Mouse (Mus musculus): ENCODE results near the gene Abr. TPM values are rescaled to one million over a fixed set of nuclear protein-coding genes. Genes with fewer than 3 reads are reported as not detected.

Abr gene
- polyA plus RNA-seq, 1 experiment: 170 TPM

GRCm38 (mm10) chr11:76482697-76483096 lies 139.4 kb downstream of the Abr start:
- Histone ChIP-seq H3K27ac (ENCODE audit: insufficient read depth, low read length) (no peak overlapping the region), H3K27me3 (ENCODE audit: control insufficient read depth, insufficient read depth, low read length) (no peaks in the 10 kb centered on the region)
- 82% methylated on average over 5 of the region's 5 CpGs for WGBS

GRCm38 (mm10) chr11:76482183-76482582 lies 139.9 kb downstream of the Abr start:
- H3K27ac ChIP-seq (ENCODE audit: insufficient read depth, low read length): no peak overlapping the region

More at GRCm38 (mm10) chr11:76482697-76483096, 139.4 kb downstream of the Abr start:
- no peak overlapping the region for H3K4me3 ChIP-seq (replicated peaks; ENCODE audit: insufficient read depth, low read depth, low read length)
- TF ChIP-seq POLR2A (IDR thresholded peaks at IDR 0.05; ENCODE audit: borderline replicate concordance, insufficient read depth, low read length): no peak
- no peak for TF ChIP-seq CTCF (IDR thresholded peaks at IDR 0.05; ENCODE audit: borderline replicate concordance, insufficient read depth, low read depth, low read length)
- no peak for DNase-seq
- H3K4me1 ChIP-seq (ENCODE audit: control insufficient read depth, insufficient read depth, low read length): no peaks in the 10 kb centered on the region

GRCm38 (mm10) chr11:76479729-76480128 lies 142.4 kb downstream of the Abr start:
- no peak overlapping the region for H3K4me3 ChIP-seq (replicated peaks; ENCODE audit: insufficient read depth, low read depth, low read length)
- 97% methylated on average over 4 of the region's 4 CpGs for WGBS
- TF ChIP-seq CTCF (IDR thresholded peaks at IDR 0.05; ENCODE audit: borderline replicate concordance, insufficient read depth, low read depth, low read length) (no peak), POLR2A (IDR thresholded peaks at IDR 0.05; ENCODE audit: borderline replicate concordance, insufficient read depth, low read length) (no peak)
- no peak for DNase-seq
- H3K27me3 ChIP-seq (ENCODE audit: control insufficient read depth, insufficient read depth, low read length): no peaks in the 10 kb centered on the region
- no peak overlapping the region for H3K27ac ChIP-seq (ENCODE audit: insufficient read depth, low read length)
- H3K4me1 ChIP-seq (ENCODE audit: control insufficient read depth, insufficient read depth, low read length): no peaks in the 10 kb centered on the region

More at GRCm38 (mm10) chr11:76482183-76482582, 139.9 kb downstream of the Abr start:
- Histone ChIP-seq H3K4me3 (replicated peaks; ENCODE audit: insufficient read depth, low read depth, low read length) (no peak overlapping the region), H3K27me3 (ENCODE audit: control insufficient read depth, insufficient read depth, low read length) (no peaks in the 10 kb centered on the region), H3K4me1 (ENCODE audit: control insufficient read depth, insufficient read depth, low read length) (no peaks in the 10 kb centered on the region)
- TF ChIP-seq CTCF (IDR thresholded peaks at IDR 0.05; ENCODE audit: borderline replicate concordance, insufficient read depth, low read depth, low read length) (no peak), POLR2A (IDR thresholded peaks at IDR 0.05; ENCODE audit: borderline replicate concordance, insufficient read depth, low read length) (no peak)
- no peak for DNase-seq
- WGBS: 74% methylated on average over 5 of the region's 5 CpGs

- 84% methylated on average over 13 of the region's 13 CpGs for WGBS
- Histone ChIP-seq H3K4me3 (replicated peaks; ENCODE audit: insufficient read depth, low read depth, low read length) (no peak overlapping the region), H3K4me1 (ENCODE audit: control insufficient read depth, insufficient read depth, low read length) (no peaks in the 10 kb centered on the region), H3K27ac (ENCODE audit: insufficient read depth, low read length) (no peak overlapping the region), H3K27me3 (ENCODE audit: control insufficient read depth, insufficient read depth, low read length) (no peaks in the 10 kb centered on the region)
- TF ChIP-seq POLR2A (IDR thresholded peaks at IDR 0.05; ENCODE audit: borderline replicate concordance, insufficient read depth, low read length) (no peak), CTCF (IDR thresholded peaks at IDR 0.05; ENCODE audit: borderline replicate concordance, insufficient read depth, low read depth, low read length) (no peak)
- no peak for DNase-seq
These were observed 143.1 kb downstream of the Abr start for GRCm38 (mm10) chr11:76478676-76479655.

GRCm38 (mm10) chr11:76477095-76477525 lies 145.0 kb downstream of the Abr start:
- no peak overlapping the region for H3K27ac ChIP-seq (ENCODE audit: insufficient read depth, low read length)
- no peak for TF ChIP-seq POLR2A (IDR thresholded peaks at IDR 0.05; ENCODE audit: borderline replicate concordance, insufficient read depth, low read length)
- no peak for TF ChIP-seq CTCF (IDR thresholded peaks at IDR 0.05; ENCODE audit: borderline replicate concordance, insufficient read depth, low read depth, low read length)
- WGBS: 43% methylated on average over 5 of the region's 5 CpGs
- H3K27me3 ChIP-seq (ENCODE audit: control insufficient read depth, insufficient read depth, low read length): no peaks in the 10 kb centered on the region
- DNase-seq: no peak
- H3K4me1 ChIP-seq (ENCODE audit: control insufficient read depth, insufficient read depth, low read length): no peaks in the 10 kb centered on the region
- H3K4me3 ChIP-seq (replicated peaks; ENCODE audit: insufficient read depth, low read depth, low read length): no peak overlapping the region

- H3K27me3 ChIP-seq (ENCODE audit: control insufficient read depth, insufficient read depth, low read length): no peaks in the 10 kb centered on the region
- no peak overlapping the region for H3K4me3 ChIP-seq (replicated peaks; ENCODE audit: insufficient read depth, low read depth, low read length)
- no peak for DNase-seq
- H3K27ac ChIP-seq (ENCODE audit: insufficient read depth, low read length): no peak overlapping the region
- H3K4me1 ChIP-seq (ENCODE audit: control insufficient read depth, insufficient read depth, low read length): no peaks in the 10 kb centered on the region
- TF ChIP-seq CTCF (IDR thresholded peaks at IDR 0.05; ENCODE audit: borderline replicate concordance, insufficient read depth, low read depth, low read length): no peak
- no peak for TF ChIP-seq POLR2A (IDR thresholded peaks at IDR 0.05; ENCODE audit: borderline replicate concordance, insufficient read depth, low read length)
- 70% methylated on average over 8 of the region's 8 CpGs for WGBS
These were observed 145.6 kb downstream of the Abr start for GRCm38 (mm10) chr11:76476376-76477094.

GRCm38 (mm10) chr11:76472617-76473016 lies 149.5 kb downstream of the Abr start:
- no peak overlapping the region for H3K27ac ChIP-seq (ENCODE audit: insufficient read depth, low read length)
- no peaks in the 10 kb centered on the region for H3K27me3 ChIP-seq (ENCODE audit: control insufficient read depth, insufficient read depth, low read length)
- no peak for DNase-seq
- H3K4me3 ChIP-seq (replicated peaks; ENCODE audit: insufficient read depth, low read depth, low read length): no peak overlapping the region
- 49% methylated on average over 5 of the region's 5 CpGs for WGBS
- TF ChIP-seq CTCF (IDR thresholded peaks at IDR 0.05; ENCODE audit: borderline replicate concordance, insufficient read depth, low read depth, low read length): no peak
- TF ChIP-seq POLR2A (IDR thresholded peaks at IDR 0.05; ENCODE audit: borderline replicate concordance, insufficient read depth, low read length): no peak
- no peaks in the 10 kb centered on the region for H3K4me1 ChIP-seq (ENCODE audit: control insufficient read depth, insufficient read depth, low read length)

Data from cerebellum, adult 2 months (tissue).